Mouse (Mus musculus): ENCODE measurements at regions not wholly inside any gene's neighbourhood (a gene's known extent, or its start where the extent isn't known, plus 50 kb on each side); places are given as distances from the start of the nearest gene placed in this dataset.

DNA sequence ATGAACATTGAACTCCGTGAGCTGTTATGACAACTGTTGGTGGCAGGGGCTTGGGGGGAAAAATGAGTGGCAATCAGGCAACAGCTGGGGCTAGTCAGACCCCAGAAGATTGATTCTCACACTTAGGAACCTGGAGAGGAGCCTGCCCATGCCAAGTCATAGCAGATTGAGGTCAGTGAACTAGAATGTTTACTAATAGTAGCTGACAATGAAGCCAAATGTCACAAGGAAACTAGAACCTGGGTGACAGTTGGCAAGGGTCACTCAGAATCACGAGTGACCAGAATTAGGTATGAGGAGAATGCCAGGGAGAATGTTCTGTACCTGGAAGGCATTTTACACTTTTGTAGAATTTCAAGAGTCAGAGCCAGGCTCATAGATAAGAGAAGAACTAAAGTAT is 365.9 kb upstream of the Auts2 start:
- no peak overlapping the region for H3K9ac ChIP-seq
- no peak for ATAC-seq (ENCODE audit: extremely low read depth, insufficient number of reproducible peaks, low FRiP score, low TSS enrichment)
- no peaks in the 10 kb centered on the region for H3K4me1 ChIP-seq
- no peaks in the 10 kb centered on the region for H3K36me3 ChIP-seq
- H3K27ac ChIP-seq (replicated peaks), result no peak overlapping the region
- H3K4me2 ChIP-seq, result no peak overlapping the region
- H3K4me3 ChIP-seq, result no peak overlapping the region
- no peaks in the 10 kb centered on the region for H3K27me3 ChIP-seq (replicated peaks)
- H3K9me3 ChIP-seq, result no peaks in the 10 kb centered on the region
- WGBS, result 70% methylated on average over 2 of the region's 2 CpGs

DNA sequence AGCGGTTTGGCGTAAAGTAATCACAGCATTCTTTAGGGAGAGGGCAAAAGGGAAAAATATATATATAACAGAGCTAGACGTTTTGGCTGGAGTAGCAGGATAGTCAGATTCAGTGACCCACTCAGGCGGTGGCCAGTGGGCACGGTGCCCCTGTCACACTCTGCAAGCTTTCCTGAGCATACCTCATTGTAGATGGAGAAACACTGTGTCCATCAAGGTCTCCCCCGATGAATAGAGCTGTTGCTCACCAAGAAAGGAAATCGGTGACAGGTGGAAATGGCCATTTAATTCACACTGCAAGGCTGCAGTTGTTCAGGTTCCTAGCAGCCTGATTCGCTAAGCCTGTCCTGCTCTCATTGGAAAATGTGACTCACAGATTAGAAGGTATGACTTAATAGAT is 365.1 kb upstream of the Auts2 start:
- H3K36me3 ChIP-seq, result no peaks in the 10 kb centered on the region
- no peaks in the 10 kb centered on the region for H3K9me3 ChIP-seq
- ATAC-seq (ENCODE audit: extremely low read depth, insufficient number of reproducible peaks, low FRiP score, low TSS enrichment), result no peak
- H3K27ac ChIP-seq (replicated peaks), result no peak overlapping the region
- H3K27me3 ChIP-seq (replicated peaks), result no peaks in the 10 kb centered on the region
- H3K4me1 ChIP-seq, result no peaks in the 10 kb centered on the region
- WGBS, result 79% methylated on average over 8 of the region's 8 CpGs
- no peak overlapping the region for H3K4me3 ChIP-seq
- H3K4me2 ChIP-seq, result no peak overlapping the region
- H3K9ac ChIP-seq, result no peak overlapping the region

DNA sequence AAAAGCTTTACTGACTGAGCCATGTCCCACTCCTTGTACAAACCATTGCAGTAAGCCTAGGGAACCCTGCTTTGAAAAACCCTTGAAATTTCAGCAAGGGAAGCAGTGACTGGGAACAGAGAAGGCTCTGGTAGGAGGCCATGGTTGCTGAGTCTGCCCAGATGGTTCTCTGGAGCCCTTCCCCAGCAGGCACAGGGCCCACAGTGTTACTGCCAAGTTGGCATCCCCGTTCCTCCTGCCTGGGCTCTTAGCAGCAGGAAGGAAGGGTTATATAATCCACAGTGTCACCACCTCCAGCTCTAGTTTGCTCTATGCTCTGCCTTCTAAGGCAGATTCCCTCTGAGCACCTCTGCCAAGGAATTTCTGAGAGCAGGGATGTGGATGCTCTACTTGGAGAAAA is 349.4 kb upstream of the Auts2 start:
- no peak for ATAC-seq (ENCODE audit: extremely low read depth, insufficient number of reproducible peaks, low FRiP score, low TSS enrichment)
- Histone ChIP-seq H3K27me3 (replicated peaks) (no peaks in the 10 kb centered on the region), H3K36me3 (no peaks in the 10 kb centered on the region), H3K27ac (replicated peaks) (no peak overlapping the region), H3K4me3 (no peak overlapping the region), H3K4me2 (no peak overlapping the region), H3K9ac (no peak overlapping the region), H3K9me3 (no peaks in the 10 kb centered on the region), H3K4me1 (no peaks in the 10 kb centered on the region)
- 75% methylated on average over 1 of the region's 1 CpGs for WGBS

DNA sequence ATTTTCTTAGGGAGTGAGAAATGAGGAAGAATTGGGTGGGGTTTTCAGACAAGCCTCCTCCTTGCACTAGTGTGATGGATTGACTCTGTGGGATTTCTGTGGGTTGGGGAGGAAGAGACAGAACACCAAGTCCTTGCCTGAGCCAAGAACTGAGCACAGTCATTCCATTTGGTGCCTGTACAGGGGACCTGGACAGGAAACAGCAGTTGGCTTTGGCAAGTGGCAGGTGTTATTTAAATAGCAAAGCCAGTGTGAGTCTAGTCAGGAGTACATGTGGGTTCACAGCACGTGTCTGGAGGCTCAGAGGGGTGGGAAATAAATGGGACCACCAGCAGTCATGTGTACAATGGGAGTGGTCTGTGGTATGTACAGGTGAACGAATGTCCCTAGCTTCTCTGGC is 341.0 kb upstream of the Auts2 start:
- Histone ChIP-seq H3K27ac (replicated peaks) (no peak overlapping the region), H3K9me3 (no peaks in the 10 kb centered on the region), H3K27me3 (replicated peaks) (0 out of 2 replicates have a peak, but pooled peaks cover 5% of the 10 kb centered on the region), H3K4me1 (peaks cover 5% of the 10 kb centered on the region; the same call in 1 of the 2 replicates), H3K9ac (no peak overlapping the region), H3K4me3 (no peak overlapping the region), H3K4me2 (no peak overlapping the region), H3K36me3 (no peaks in the 10 kb centered on the region)
- 54% methylated on average over 2 of the region's 2 CpGs for WGBS
- ATAC-seq (ENCODE audit: extremely low read depth, insufficient number of reproducible peaks, low FRiP score, low TSS enrichment), result no peak

DNA sequence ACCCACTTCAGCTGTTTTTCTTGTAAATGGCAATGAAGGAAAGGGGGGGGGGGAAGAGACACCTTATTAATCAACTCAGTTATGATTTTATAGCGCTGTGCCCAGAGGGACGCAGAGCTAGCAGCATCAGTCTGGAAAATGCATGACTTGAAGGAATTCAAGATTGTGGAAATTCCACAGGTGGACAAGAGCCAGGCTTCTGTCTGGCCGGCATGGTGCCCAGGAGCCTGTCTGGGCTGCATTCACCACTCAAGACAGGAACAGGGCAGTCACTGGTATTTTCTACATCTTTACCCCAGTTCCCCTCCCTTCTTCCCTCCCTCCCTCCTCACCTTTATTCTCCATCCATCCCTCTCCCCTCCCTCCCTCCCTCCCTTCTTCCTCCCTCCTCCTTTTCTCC is 339.1 kb upstream of the Auts2 start:
- WGBS, result 44% methylated on average over 3 of the region's 3 CpGs
- no peak overlapping the region for H3K4me2 ChIP-seq
- H3K27ac ChIP-seq (replicated peaks), result no peak overlapping the region
- H3K9ac ChIP-seq, result no peak overlapping the region
- peaks cover 5% of the 10 kb centered on the region; the same call in 1 of the 2 replicates for H3K4me1 ChIP-seq
- ATAC-seq (ENCODE audit: extremely low read depth, insufficient number of reproducible peaks, low FRiP score, low TSS enrichment), result no peak
- H3K4me3 ChIP-seq, result no peak overlapping the region
- no peaks in the 10 kb centered on the region for H3K9me3 ChIP-seq
- H3K27me3 ChIP-seq (replicated peaks), result 0 out of 2 replicates have a peak, but pooled peaks cover 5% of the 10 kb centered on the region
- H3K36me3 ChIP-seq, result no peaks in the 10 kb centered on the region

DNA sequence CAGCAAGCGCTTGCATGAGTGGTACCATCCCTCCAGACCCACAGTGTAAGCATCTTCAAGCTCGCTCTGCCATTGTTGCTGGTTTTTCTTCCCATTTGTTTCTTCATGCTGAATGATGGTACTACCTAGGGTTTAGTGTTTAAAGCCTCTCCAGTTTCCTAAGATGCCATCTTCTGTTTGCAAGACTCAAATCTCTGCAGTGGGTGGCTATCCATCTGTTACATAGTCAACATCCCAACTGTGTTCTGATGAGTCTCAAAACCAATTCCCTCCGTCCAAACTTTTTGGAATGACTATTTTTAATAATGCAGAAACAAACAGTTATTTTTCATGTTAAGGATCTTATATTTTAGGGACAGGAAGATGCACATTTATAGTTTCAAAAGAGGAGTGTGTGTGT is 338.0 kb upstream of the Auts2 start:
- H3K27me3 ChIP-seq (replicated peaks), result 0 out of 2 replicates have a peak, but pooled peaks cover 5% of the 10 kb centered on the region
- no peak for ATAC-seq (ENCODE audit: extremely low read depth, insufficient number of reproducible peaks, low FRiP score, low TSS enrichment)
- H3K9me3 ChIP-seq, result no peaks in the 10 kb centered on the region

DNA sequence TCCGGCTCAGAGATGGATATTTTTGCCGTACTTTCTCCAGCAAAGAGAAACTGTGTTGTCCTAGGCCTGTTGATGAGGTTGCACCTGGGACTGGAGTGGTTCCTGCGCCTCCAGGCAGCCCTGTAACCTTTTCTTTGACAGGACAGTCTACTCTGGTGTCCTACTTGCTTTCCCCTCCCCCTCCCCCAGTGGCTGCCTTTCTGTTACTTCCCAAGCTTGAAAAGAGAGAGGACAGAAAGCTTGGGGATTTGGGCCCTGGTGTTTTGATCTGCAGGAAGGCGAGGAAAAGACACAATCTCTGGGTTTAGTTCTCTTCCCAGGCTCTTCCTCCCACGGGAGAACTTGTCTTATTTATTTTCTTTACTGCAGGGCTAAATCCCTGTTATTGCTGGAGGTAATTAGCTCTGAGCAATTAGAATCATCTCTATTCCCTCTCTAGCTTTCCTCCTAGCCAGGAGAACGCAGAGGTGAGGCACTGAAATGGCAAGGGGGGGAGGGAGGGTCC is 333.2 kb upstream of the Auts2 start:
- Histone ChIP-seq H3K27me3 (replicated peaks) (no peaks in the 10 kb centered on the region), H3K4me3 (no peak overlapping the region), H3K9me3 (no peaks in the 10 kb centered on the region), H3K9ac (no peak overlapping the region), H3K27ac (replicated peaks) (no peak overlapping the region), H3K4me2 (no peak overlapping the region), H3K36me3 (no peaks in the 10 kb centered on the region), H3K4me1 (no peaks in the 10 kb centered on the region)
- no peak for ATAC-seq (ENCODE audit: extremely low read depth, insufficient number of reproducible peaks, low FRiP score, low TSS enrichment)
- 43% methylated on average over 6 of the region's 6 CpGs for WGBS

More for the DNA sequence above, 338.0 kb upstream of the Auts2 start:
- Histone ChIP-seq H3K27ac (replicated peaks) (no peak overlapping the region), H3K9ac (no peak overlapping the region), H3K4me3 (no peak overlapping the region), H3K4me2 (no peak overlapping the region), H3K4me1 (peaks cover 5% of the 10 kb centered on the region; the same call in 1 of the 2 replicates), H3K36me3 (no peaks in the 10 kb centered on the region)
- 87% methylated on average over 3 of the region's 3 CpGs for WGBS

DNA sequence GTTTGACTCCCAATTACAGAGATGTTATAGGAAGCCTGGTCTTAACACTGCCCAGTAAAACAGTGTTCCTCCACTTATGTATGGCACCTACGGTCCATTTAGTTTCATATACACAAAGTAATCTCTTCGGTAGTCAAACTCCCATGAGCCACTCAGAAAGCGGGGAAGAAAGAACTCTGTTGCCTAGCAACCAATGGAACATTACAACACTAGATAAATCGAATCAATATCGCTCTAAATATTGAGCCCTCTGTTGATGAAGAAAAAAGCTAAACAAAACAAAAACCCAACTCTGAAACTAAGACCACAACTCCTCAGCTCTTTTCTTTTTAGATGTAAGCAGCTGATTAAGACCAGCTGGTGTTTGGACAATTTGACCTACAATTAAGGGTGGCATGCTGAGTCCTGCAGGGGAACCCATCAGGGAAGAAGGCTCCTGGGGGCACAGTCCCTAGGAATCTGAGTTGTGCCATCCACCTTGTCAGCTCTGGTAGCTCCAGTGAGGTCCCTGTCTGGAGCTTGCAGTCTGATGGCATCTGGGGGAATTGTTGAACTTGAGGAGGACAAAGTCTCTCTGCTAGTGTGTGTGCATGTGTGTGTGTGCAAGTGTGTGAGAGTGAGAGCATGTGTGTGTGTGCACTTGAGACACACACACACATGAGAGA is 315.8 kb upstream of the Auts2 start:
- Histone ChIP-seq H3K4me3 (no peak overlapping the region), H3K9me3 (no peaks in the 10 kb centered on the region), H3K27me3 (replicated peaks) (no peaks in the 10 kb centered on the region), H3K36me3 (no peaks in the 10 kb centered on the region), H3K4me2 (no peak overlapping the region), H3K4me1 (peaks cover 8% of the 10 kb centered on the region), H3K27ac (replicated peaks) (no peak overlapping the region), H3K9ac (no peak overlapping the region)
- WGBS, result 80% methylated on average over 5 of the region's 5 CpGs
- no peak for ATAC-seq (ENCODE audit: extremely low read depth, insufficient number of reproducible peaks, low FRiP score, low TSS enrichment)

DNA sequence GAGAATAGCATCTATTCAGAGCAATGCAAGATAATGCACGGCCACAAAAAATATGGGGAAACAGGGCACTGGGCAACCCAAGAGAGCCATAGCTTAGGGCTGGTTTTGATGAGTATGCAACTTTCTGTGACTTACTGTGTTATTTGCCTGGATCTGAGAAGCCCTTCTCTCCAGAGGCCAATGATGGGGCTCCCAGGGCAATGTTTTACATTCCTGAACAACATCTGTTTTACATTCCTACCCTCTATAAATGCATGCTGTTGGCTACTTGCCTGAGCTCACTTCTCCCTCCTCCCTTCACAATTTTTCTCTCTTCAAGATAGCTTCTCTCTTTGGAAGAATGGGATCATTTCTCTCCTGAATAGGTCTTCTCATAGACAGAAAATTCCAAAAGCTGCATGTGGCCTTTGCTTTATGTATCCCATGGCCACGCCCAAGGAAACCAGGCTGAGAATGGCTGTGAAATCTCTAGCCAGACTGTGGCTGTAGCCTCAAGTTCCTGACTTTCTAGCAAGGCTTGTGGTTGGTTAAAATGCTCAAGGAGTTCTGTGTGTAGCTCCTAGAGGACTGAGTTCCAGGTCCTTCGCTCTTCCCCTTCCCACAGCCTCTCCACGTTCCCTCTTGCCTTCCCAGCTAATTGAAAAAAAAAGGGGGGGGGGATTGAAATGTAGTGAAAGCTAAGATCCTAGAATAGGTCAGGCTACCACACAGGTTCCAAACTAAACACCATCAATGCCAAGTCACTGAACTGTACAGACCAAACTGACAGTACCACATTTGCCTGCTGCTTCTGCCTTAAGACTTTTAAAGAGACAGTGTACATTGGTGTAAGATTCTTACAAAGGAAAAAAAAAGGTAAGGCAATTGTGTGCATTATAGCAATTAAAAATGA is 312.7 kb upstream of the Auts2 start:
- no peak for ATAC-seq (ENCODE audit: extremely low read depth, insufficient number of reproducible peaks, low FRiP score, low TSS enrichment)
- Histone ChIP-seq H3K27ac (replicated peaks) (no peak overlapping the region), H3K9ac (no peak overlapping the region), H3K4me2 (no peak overlapping the region), H3K4me1 (peaks cover 8% of the 10 kb centered on the region), H3K9me3 (no peaks in the 10 kb centered on the region), H3K4me3 (no peak overlapping the region), H3K36me3 (no peaks in the 10 kb centered on the region), H3K27me3 (replicated peaks) (no peaks in the 10 kb centered on the region)
- 60% methylated on average over 4 of the region's 4 CpGs for WGBS

DNA sequence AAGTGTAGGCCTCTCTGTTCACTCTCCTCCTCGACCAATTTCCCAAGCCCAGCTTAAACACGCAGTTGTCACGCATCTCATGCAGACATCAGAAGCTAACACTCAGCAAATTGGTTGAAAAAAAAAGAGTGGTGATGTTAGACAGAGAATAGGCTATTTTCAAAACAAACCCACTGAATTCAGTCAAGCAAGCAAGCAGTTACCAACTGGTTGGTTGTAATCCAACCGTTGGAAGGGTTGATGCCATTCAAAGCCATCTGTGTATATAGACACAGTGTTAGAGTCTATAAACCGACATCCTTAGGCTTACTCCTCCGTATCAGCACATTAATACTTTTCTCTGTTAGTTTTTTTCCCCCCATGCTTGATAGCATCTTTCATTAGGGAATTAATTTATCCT is 307.6 kb upstream of the Auts2 start:
- Histone ChIP-seq H3K4me3 (no peak overlapping the region), H3K9me3 (no peaks in the 10 kb centered on the region), H3K4me1 (peaks cover 6% of the 10 kb centered on the region), H3K4me2 (no peak overlapping the region), H3K36me3 (no peaks in the 10 kb centered on the region), H3K9ac (no peak overlapping the region), H3K27me3 (replicated peaks) (no peaks in the 10 kb centered on the region), H3K27ac (replicated peaks) (no peak overlapping the region)
- ATAC-seq (ENCODE audit: extremely low read depth, insufficient number of reproducible peaks, low FRiP score, low TSS enrichment), result no peak
- 80% methylated on average over 6 of the region's 6 CpGs for WGBS

DNA sequence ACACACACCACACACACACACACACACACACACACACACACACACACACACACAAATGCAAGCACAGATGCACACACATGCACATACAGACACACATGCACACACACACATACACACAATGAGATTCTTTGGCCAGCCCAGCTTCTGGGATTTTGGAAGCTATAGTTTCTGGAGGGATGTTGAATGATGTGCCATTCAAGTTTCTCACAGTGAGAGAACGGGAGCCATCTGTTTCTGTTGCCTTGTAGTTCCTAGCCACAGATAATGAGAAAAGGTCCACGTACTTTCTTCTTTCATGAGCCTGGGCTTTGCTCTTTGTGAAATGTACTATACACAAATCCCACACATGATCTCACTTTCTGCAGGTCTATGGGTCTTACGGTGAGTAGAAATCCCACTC is 304.9 kb upstream of the Auts2 start:
- no peaks in the 10 kb centered on the region for H3K27me3 ChIP-seq (replicated peaks)
- 65% methylated on average over 3 of the region's 3 CpGs for WGBS
- H3K4me1 ChIP-seq, result no peaks in the 10 kb centered on the region
- peaks cover 6% of the 10 kb centered on the region; the same call in 1 of the 2 replicates for H3K9me3 ChIP-seq
- H3K36me3 ChIP-seq, result no peaks in the 10 kb centered on the region
- H3K9ac ChIP-seq, result no peak overlapping the region
- ATAC-seq (ENCODE audit: extremely low read depth, insufficient number of reproducible peaks, low FRiP score, low TSS enrichment), result no peak
- H3K27ac ChIP-seq (replicated peaks), result no peak overlapping the region
- no peak overlapping the region for H3K4me2 ChIP-seq
- no peak overlapping the region for H3K4me3 ChIP-seq

Measured in heart, embryonic 13.5 days (tissue).